Mouse (Mus musculus) limb, embryonic 12.5 days (tissue): ENCODE results near the gene Vps4a. TPM values are rescaled to one million over a fixed set of nuclear protein-coding genes. Genes with fewer than 3 reads are reported as not detected.
"Not testable (repeated sequence)": the region's sequence is repeated elsewhere in the genome, so short reads cannot be mapped to it uniquely, and the experiment has no call there.

Source experiments
- ATAC-seq: fragments of 200-750 bp; cut with Nextera tagmentation; 2 replicates; pipeline ENCODE4 v1.8.0; 2017; ENCODE audit warnings: low read depth, moderate TSS enrichment; ENCODE audit not compliant: insufficient number of reproducible peaks, insufficient read depth, low FRiP score, low TSS enrichment
- H3K27ac ChIP-seq: fragments of 300-500 bp; sonication (generic); 2 replicates; pipeline ENCODE4 v1.5.1; 2016; ENCODE audit warnings: mild to moderate bottlenecking, moderate library complexity
- H3K27me3 ChIP-seq: fragments of 300-500 bp; sonication (generic); 2 replicates; pipeline ENCODE4 v1.6.1; 2016; ENCODE audit warnings: mild to moderate bottlenecking, moderate library complexity
- H3K36me3 ChIP-seq: fragments of 300-500 bp; sonication (generic); 2 replicates; pipeline ENCODE4 v1.6.1; 2016; ENCODE audit warnings: mild to moderate bottlenecking, moderate library complexity
- H3K4me1 ChIP-seq: fragments of 300-500 bp; sonication (generic); replicated peaks from 2 replicates; pipeline ENCODE4 v1.6.1; 2016
- H3K4me2 ChIP-seq: fragments of 300-500 bp; sonication (generic); 2 replicates; pipeline ENCODE4 v1.6.1; 2016; ENCODE audit warnings: mild to moderate bottlenecking, moderate library complexity
- H3K4me3 ChIP-seq: fragments of 300-500 bp; sonication (generic); replicated peaks from 2 replicates; pipeline ENCODE4 v1.5.1; 2016; ENCODE audit warnings: mild to moderate bottlenecking
- H3K9ac ChIP-seq: fragments of 300-500 bp; sonication (generic); replicated peaks from 2 replicates; pipeline ENCODE4 v1.6.1; 2016; ENCODE audit warnings: mild to moderate bottlenecking, moderate library complexity
- H3K9me3 ChIP-seq: fragments of 300-500 bp; sonication (generic); 2 replicates; pipeline ENCODE4 v1.6.1; 2016; ENCODE audit warnings: mild to moderate bottlenecking, moderate library complexity
- WGBS: fragments of 180-500 bp; shearing (Covaris S2); methylation state at CpG from one replicate; pipeline ENCODE4 v1.1.7; 2016; 5-methylcytosine and 5-hydroxymethylcytosine counted together
- polyA plus RNA-seq: library from polyadenylated mRNA; unstranded; fragments of >200 nt; fragmentation: Nextera tagmentation; extraction: Ambion mirVana; gene quantifications from 2 replicates; pipeline ENCODE4 v1.2.1, GENCODE M21; 2016

Gene Vps4a
- polyA plus RNA-seq, 1 experiment from 2014 or later = 75.4 TPM

- Histone ChIP-seq H3K36me3 (0 out of 2 replicates have a peak, but pooled peaks cover 4% of the 10 kb centered on the region), H3K27me3 (no peaks in the 10 kb centered on the region), H3K9ac (no peak overlapping the region), H3K4me3 (no peak overlapping the region), H3K27ac (no peak overlapping the region), H3K4me2 (no peak overlapping the region), H3K9me3 (no peaks in the 10 kb centered on the region), H3K4me1 (no peaks in the 10 kb centered on the region)
- no peak for ATAC-seq
- WGBS = 90% methylated on average over 8 of the region's 8 CpGs
These were observed 7.5 kb upstream of the Vps4a start for GRCm38 (mm10) chr8:107023479-107023878.

- WGBS = 77% methylated on average over 3 of the region's 3 CpGs
- H3K36me3 ChIP-seq = no peaks in the 10 kb centered on the region
- no peak for ATAC-seq
- H3K4me2 ChIP-seq = no peak overlapping the region
- no peaks in the 10 kb centered on the region for H3K9me3 ChIP-seq
- no peaks in the 10 kb centered on the region for H3K27me3 ChIP-seq
- no peak overlapping the region for H3K9ac ChIP-seq
- H3K27ac ChIP-seq = no peak overlapping the region
- no peak overlapping the region for H3K4me3 ChIP-seq
- H3K4me1 ChIP-seq = peaks cover 15% of the 10 kb centered on the region
These were observed 1.7 kb upstream of the Vps4a start for GRCm38 (mm10) chr8:107029310-107029709.

- Histone ChIP-seq H3K27me3 (no peaks in the 10 kb centered on the region), H3K9me3 (no peaks in the 10 kb centered on the region), H3K9ac (no peak overlapping the region), H3K4me3 (no peak overlapping the region), H3K27ac (no peak overlapping the region), H3K4me1 (peaks cover 15% of the 10 kb centered on the region), H3K4me2 (no peak overlapping the region), H3K36me3 (0 out of 2 replicates have a peak, but pooled peaks cover 4% of the 10 kb centered on the region)
- WGBS = 75% methylated on average over 5 of the region's 5 CpGs
- no peak for ATAC-seq
These were observed 964 bp upstream of the Vps4a start for GRCm38 (mm10) chr8:107030058-107030457.

- Histone ChIP-seq H3K9ac (peak overlapping the region; percentile 95), H3K4me2 (peak overlapping the region; percentile 87), H3K27me3 (no peaks in the 10 kb centered on the region), H3K4me1 (peaks cover 15% of the 10 kb centered on the region), H3K9me3 (no peaks in the 10 kb centered on the region), H3K36me3 (peaks cover 19% of the 10 kb centered on the region; the same call in 1 of the 2 replicates), H3K4me3 (peak overlapping the region; percentile 99), H3K27ac (peak overlapping the region; percentile 76)
- ATAC-seq = peak; percentile 35; the same call in 1 of the 2 replicates
- under 1% methylated on average over 40 of the region's 40 CpGs for WGBS
These were observed 612 bp downstream of the Vps4a start for GRCm38 (mm10) chr8:107031577-107032090.

- not testable (repeated sequence) for H3K4me3 ChIP-seq, H3K9ac ChIP-seq, H3K27me3 ChIP-seq, H3K27ac ChIP-seq, ATAC-seq, H3K9me3 ChIP-seq, H3K4me2 ChIP-seq
- peaks cover 31% of the 10 kb centered on the region for H3K36me3 ChIP-seq
- H3K4me1 ChIP-seq = peaks cover 15% of the 10 kb centered on the region
- 96% methylated on average over 2 of the region's 2 CpGs for WGBS
These were observed 2.6 kb downstream of the Vps4a start for GRCm38 (mm10) chr8:107033609-107034008.

- Histone ChIP-seq H3K4me1 (peaks cover 15% of the 10 kb centered on the region), H3K27ac (no peak overlapping the region), H3K27me3 (no peaks in the 10 kb centered on the region), H3K36me3 (peaks cover 52% of the 10 kb centered on the region), H3K4me3 (no peak overlapping the region), H3K9ac (no peak overlapping the region), H3K9me3 (no peaks in the 10 kb centered on the region), H3K4me2 (no peak overlapping the region)
- WGBS = 86% methylated on average over 3 of the region's 3 CpGs
- ATAC-seq = no peak
These were observed 4.6 kb downstream of the Vps4a start for GRCm38 (mm10) chr8:107035641-107036040.

- H3K36me3 ChIP-seq = peaks cover 61% of the 10 kb centered on the region
- no peak overlapping the region for H3K27ac ChIP-seq
- H3K4me1 ChIP-seq = peaks cover 15% of the 10 kb centered on the region
- no peak overlapping the region for H3K9ac ChIP-seq
- no peaks in the 10 kb centered on the region for H3K27me3 ChIP-seq
- no peak overlapping the region for H3K4me2 ChIP-seq
- WGBS = 87% methylated on average over 8 of the region's 8 CpGs
- H3K9me3 ChIP-seq = no peaks in the 10 kb centered on the region
- no peak overlapping the region for H3K4me3 ChIP-seq
- ATAC-seq = no peak
These were observed 5.6 kb downstream of the Vps4a start for GRCm38 (mm10) chr8:107036626-107037025.

GRCm38 (mm10) chr8:107040632-107041031 is 9.6 kb downstream of the Vps4a start:
- H3K9me3 ChIP-seq = no peaks in the 10 kb centered on the region
- no peak for ATAC-seq
- no peak overlapping the region for H3K4me3 ChIP-seq
- 85% methylated on average over 7 of the region's 7 CpGs for WGBS
- no peaks in the 10 kb centered on the region for H3K4me1 ChIP-seq
- H3K27ac ChIP-seq = no peak overlapping the region
- H3K4me2 ChIP-seq = no peak overlapping the region
- H3K36me3 ChIP-seq = peaks cover 92% of the 10 kb centered on the region
- no peaks in the 10 kb centered on the region for H3K27me3 ChIP-seq
- no peak overlapping the region for H3K9ac ChIP-seq

GRCm38 (mm10) chr8:107045478-107045877 is 14.5 kb downstream of the Vps4a start:
- 93% methylated on average over 6 of the region's 6 CpGs for WGBS
- ATAC-seq = no peak
- Histone ChIP-seq H3K4me1 (peaks cover 17% of the 10 kb centered on the region), H3K4me2 (no peak overlapping the region), H3K27ac (no peak overlapping the region), H3K36me3 (peaks cover 81% of the 10 kb centered on the region), H3K4me3 (no peak overlapping the region), H3K9me3 (no peaks in the 10 kb centered on the region; the same call in 1 of the 2 replicates), H3K27me3 (no peaks in the 10 kb centered on the region), H3K9ac (no peak overlapping the region)

- Histone ChIP-seq H3K27me3 (no peaks in the 10 kb centered on the region), H3K4me2 (peak overlapping the region; percentile 25; the same call in 1 of the 2 replicates), H3K27ac (no peak overlapping the region), H3K9me3 (no peaks in the 10 kb centered on the region; the same call in 1 of the 2 replicates), H3K4me1 (peaks cover 17% of the 10 kb centered on the region), H3K4me3 (no peak overlapping the region), H3K36me3 (peaks cover 82% of the 10 kb centered on the region), H3K9ac (no peak overlapping the region)
- 92% methylated on average over 5 of the region's 5 CpGs for WGBS
- no peak for ATAC-seq
These were observed 16.0 kb downstream of the Vps4a start for GRCm38 (mm10) chr8:107046976-107047375.

GRCm38 (mm10) chr8:107048061-107048941 is 17.3 kb downstream of the Vps4a start, which contains the start of gene Pdf:
Gene Pdf, minus strand, starts transcription at chr8:107048614.
- Histone ChIP-seq H3K4me2 (peak within 1 kb of the TSS; percentile 89), H3K27me3 (no peaks in the 10 kb centered on the region), H3K36me3 (peaks cover 82% of the 10 kb centered on the region), H3K9ac (peak within 1 kb of the TSS; percentile 90), H3K27ac (peak within 1 kb of the TSS; percentile 96), H3K9me3 (no peaks in the 10 kb centered on the region; the same call in 1 of the 2 replicates), H3K4me1 (peaks cover 17% of the 10 kb centered on the region), H3K4me3 (peak within 1 kb of the TSS; percentile 92)
- WGBS = under 1% methylated on average over 87 of the region's 87 CpGs
- ATAC-seq = peak; percentile 79; the same call in 1 of the 2 replicates
